Mouse (Mus musculus) midbrain, embryonic 12.5 days (tissue): Measurements from ENCODE around the gene Lrp4. TPM values are rescaled to one million over a fixed set of nuclear protein-coding genes. Genes with fewer than 3 reads are reported as not detected.

Experiments used
- ATAC-seq: fragments of 200-750 bp; cut with Nextera tagmentation; 2 replicates; pipeline ENCODE4 v1.8.0; 2017; ENCODE audit warnings: low read depth, moderate TSS enrichment, moderate library complexity; ENCODE audit not compliant: low FRiP score
- H3K27ac ChIP-seq: fragments of 300-500 bp; sonication (generic); replicated peaks from 2 replicates; pipeline ENCODE4 v1.5.1; 2016; ENCODE audit warnings: mild to moderate bottlenecking
- H3K27me3 ChIP-seq: fragments of 300-500 bp; sonication (generic); 2 replicates; pipeline ENCODE4 v1.6.1; 2016; ENCODE audit warnings: mild to moderate bottlenecking
- H3K36me3 ChIP-seq: fragments of 300-500 bp; sonication (generic); 2 replicates; pipeline ENCODE4 v1.6.1; 2016
- H3K4me1 ChIP-seq: fragments of 300-500 bp; sonication (generic); 2 replicates; pipeline ENCODE4 v1.6.1; 2016
- H3K4me2 ChIP-seq: fragments of 300-500 bp; sonication (generic); replicated peaks from 2 replicates; pipeline ENCODE4 v1.6.1; 2016; ENCODE audit warnings: mild to moderate bottlenecking, moderate library complexity
- H3K4me3 ChIP-seq: fragments of 300-500 bp; sonication (generic); 2 replicates; pipeline ENCODE4 v1.5.1; 2016; ENCODE audit warnings: mild to moderate bottlenecking
- H3K9ac ChIP-seq: fragments of 300-500 bp; sonication (generic); replicated peaks from 2 replicates; pipeline ENCODE4 v1.6.1; 2016; ENCODE audit warnings: mild to moderate bottlenecking, moderate library complexity
- H3K9me3 ChIP-seq: fragments of 300-500 bp; sonication (generic); 2 replicates; pipeline ENCODE4 v1.6.1; 2016; ENCODE audit warnings: mild to moderate bottlenecking
- WGBS: fragments of 180-500 bp; shearing (Covaris S2); methylation state at CpG from one replicate; pipeline ENCODE4 v1.1.7; 2016; 5-methylcytosine and 5-hydroxymethylcytosine counted together
- polyA plus RNA-seq: library from polyadenylated mRNA; unstranded; fragments of >200 nt; fragmentation: Nextera tagmentation; extraction: Ambion mirVana; gene quantifications from 2 replicates; pipeline ENCODE4 v1.2.1, GENCODE M21; 2016

The Lrp4 gene
- polyA plus RNA-seq, 1 experiment from 2014 or later: 8.5 TPM

DNA sequence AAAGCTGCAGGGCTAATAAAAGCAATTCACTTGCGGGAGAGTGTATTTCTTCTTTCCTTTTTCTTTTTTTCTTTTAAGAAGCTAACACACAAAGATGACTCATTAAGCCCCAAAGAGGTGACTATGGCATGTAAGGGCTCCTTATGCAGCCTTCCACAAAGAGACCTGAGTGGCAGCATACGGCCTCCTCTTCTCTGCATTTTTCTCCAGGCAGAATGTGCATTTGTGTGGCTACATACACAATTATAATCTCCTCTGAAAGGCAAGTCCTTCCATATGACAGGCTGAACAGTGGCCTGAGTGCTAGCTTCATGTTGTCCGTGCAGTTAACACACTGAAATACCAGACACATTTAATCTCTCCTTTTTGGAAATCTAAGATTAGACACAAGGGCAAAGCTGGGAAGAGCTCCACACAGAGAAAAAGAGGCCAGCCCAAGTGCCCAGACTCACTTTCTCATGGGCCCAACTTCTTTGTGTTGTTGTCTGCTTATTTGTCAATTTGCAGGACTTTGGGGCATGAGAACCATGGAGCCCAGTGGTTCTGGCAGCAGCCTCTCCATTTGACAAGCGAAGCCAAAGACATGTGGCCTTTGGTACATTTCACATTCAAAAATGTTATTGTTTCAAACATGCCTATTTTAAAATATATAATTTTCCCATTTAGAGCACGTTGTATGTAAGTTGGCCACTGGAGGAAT is 20.0 kb upstream of the Lrp4 start:
- WGBS: 66% methylated on average over 5 of the region's 5 CpGs
- peak overlapping the region; percentile 50; the same call in 1 of the 2 replicates for H3K27ac ChIP-seq
- H3K9me3 ChIP-seq: no peaks in the 10 kb centered on the region
- H3K4me3 ChIP-seq: no peak overlapping the region
- no peaks in the 10 kb centered on the region for H3K27me3 ChIP-seq
- H3K4me1 ChIP-seq: peaks cover 11% of the 10 kb centered on the region
- H3K9ac ChIP-seq: no peak overlapping the region
- no peaks in the 10 kb centered on the region for H3K36me3 ChIP-seq
- no peak overlapping the region for H3K4me2 ChIP-seq
- ATAC-seq: no peak

DNA sequence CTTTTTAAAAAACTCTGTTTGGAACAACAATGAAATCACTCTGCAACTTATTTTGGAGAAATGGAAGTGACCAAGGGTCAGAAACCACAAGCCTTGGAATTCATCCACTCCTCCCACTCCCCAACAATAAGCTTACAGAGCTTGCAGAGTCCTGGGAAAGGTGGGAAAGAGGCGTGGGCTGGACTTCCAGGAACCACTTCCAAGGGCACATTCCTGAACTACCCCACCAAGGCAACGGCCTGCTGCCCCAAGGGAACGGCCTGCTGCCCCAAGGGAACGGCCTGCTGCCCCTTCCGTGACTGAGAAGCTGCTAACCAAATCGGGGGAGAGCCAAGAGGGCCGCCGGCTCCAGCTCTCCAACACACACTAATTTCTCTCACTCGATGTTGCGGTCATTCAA is 18.0 kb upstream of the Lrp4 start:
- H3K27ac ChIP-seq: no peak overlapping the region
- no peaks in the 10 kb centered on the region for H3K36me3 ChIP-seq
- 91% methylated on average over 10 of the region's 10 CpGs for WGBS
- H3K27me3 ChIP-seq: no peaks in the 10 kb centered on the region
- H3K9me3 ChIP-seq: no peaks in the 10 kb centered on the region
- peaks cover 18% of the 10 kb centered on the region for H3K4me1 ChIP-seq
- no peak overlapping the region for H3K4me2 ChIP-seq
- H3K4me3 ChIP-seq: no peak overlapping the region
- no peak for ATAC-seq
- H3K9ac ChIP-seq: no peak overlapping the region

DNA sequence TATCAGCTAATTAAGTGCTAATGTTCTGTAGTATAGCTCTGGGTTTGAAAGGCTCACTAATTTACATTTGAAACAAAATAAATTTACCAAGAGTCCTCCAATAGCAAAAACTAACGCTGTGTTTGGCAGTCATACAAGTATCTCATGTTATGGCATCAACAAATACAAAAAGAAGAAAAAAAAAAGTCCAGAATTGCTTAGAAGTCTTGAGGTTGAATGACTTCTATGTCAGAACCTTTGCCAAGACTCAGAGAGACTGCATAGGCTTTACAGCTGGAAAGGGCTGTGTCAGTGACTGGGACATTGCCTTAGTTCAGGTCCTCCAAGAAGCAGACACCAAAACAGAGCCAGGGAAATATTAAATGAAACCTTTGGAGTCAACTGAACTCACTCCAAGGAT is 17.4 kb upstream of the Lrp4 start:
- no peak overlapping the region for H3K4me2 ChIP-seq
- peaks cover 19% of the 10 kb centered on the region for H3K4me1 ChIP-seq
- H3K4me3 ChIP-seq: no peak overlapping the region
- H3K27ac ChIP-seq: no peak overlapping the region
- no peaks in the 10 kb centered on the region for H3K9me3 ChIP-seq
- WGBS: 90% methylated on average over 1 of the region's 1 CpGs
- no peaks in the 10 kb centered on the region for H3K36me3 ChIP-seq
- no peak for ATAC-seq
- H3K9ac ChIP-seq: no peak overlapping the region
- no peaks in the 10 kb centered on the region for H3K27me3 ChIP-seq

DNA sequence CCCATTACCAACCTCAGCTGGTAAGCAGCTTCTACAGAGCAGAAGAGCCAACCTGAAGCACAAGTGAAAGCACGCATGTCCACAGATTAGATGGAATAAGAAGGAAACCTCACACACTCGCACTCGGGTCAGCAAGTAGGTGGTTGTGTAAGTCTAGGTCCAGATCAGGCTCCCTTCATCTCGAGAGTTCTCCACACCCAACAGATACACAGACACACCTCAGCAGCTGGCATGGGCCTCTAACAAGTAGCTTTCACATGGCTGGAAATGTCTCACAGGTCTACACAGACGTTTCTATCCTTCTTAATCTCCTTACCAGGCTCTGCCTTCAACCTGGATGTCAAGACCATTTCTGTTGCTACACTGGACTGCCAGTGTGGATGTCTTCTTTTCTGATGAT is 16.6 kb upstream of the Lrp4 start:
- ATAC-seq: no peak
- Histone ChIP-seq H3K4me1 (peaks cover 21% of the 10 kb centered on the region), H3K27me3 (no peaks in the 10 kb centered on the region), H3K4me2 (no peak overlapping the region), H3K9ac (no peak overlapping the region), H3K36me3 (no peaks in the 10 kb centered on the region), H3K9me3 (no peaks in the 10 kb centered on the region), H3K27ac (no peak overlapping the region), H3K4me3 (no peak overlapping the region)
- 94% methylated on average over 5 of the region's 5 CpGs for WGBS

DNA sequence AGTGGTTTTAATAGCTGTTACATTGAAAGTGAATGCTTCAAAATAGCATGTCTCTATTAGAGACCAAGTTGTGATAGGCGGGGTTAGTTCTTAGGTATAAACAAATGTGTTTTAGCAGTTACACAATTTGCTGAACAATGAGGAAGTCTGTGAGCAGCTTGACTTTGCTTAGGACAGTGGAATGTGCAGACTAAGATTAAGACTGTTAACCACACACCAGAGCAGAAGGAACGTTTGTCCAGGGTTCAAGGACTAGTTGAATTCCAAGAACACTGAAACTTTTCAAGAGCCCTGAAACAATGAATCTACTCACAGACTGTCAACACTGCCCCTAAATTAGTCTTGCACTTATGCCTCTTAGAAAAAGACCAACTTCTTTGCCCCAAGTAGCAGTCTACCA is 15.6 kb upstream of the Lrp4 start:
- WGBS: 72% methylated on average over 2 of the region's 2 CpGs
- Histone ChIP-seq H3K27ac (no peak overlapping the region), H3K27me3 (no peaks in the 10 kb centered on the region), H3K9ac (no peak overlapping the region), H3K36me3 (no peaks in the 10 kb centered on the region), H3K4me1 (peaks cover 18% of the 10 kb centered on the region), H3K4me2 (no peak overlapping the region), H3K9me3 (no peaks in the 10 kb centered on the region), H3K4me3 (no peak overlapping the region)
- ATAC-seq: no peak

DNA sequence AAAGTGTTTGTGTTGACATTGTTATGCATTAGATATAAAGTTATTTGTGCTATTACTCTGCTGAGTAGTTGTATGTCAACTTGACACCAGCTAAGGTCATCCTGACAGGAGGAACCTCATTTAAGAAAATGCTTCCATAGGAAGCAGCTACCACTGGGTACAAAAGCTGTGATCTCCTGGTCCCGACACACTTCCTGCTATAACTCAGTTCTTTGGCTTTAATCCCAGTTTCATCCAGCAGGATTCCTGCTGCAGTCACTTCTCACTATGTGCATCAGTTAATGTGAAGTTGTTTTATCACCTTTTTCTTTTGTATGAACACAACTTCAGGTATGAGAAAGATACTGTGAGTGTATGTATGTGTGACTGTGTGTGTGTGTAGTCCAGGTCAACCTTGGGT is 15.1 kb upstream of the Lrp4 start:
- H3K36me3 ChIP-seq: no peaks in the 10 kb centered on the region
- H3K27ac ChIP-seq: no peak overlapping the region
- no peaks in the 10 kb centered on the region for H3K9me3 ChIP-seq
- H3K27me3 ChIP-seq: no peaks in the 10 kb centered on the region
- H3K4me3 ChIP-seq: no peak overlapping the region
- peaks cover 13% of the 10 kb centered on the region for H3K4me1 ChIP-seq
- ATAC-seq: no peak
- no peak overlapping the region for H3K9ac ChIP-seq
- H3K4me2 ChIP-seq: no peak overlapping the region
- 91% methylated on average over 1 of the region's 1 CpGs for WGBS

DNA sequence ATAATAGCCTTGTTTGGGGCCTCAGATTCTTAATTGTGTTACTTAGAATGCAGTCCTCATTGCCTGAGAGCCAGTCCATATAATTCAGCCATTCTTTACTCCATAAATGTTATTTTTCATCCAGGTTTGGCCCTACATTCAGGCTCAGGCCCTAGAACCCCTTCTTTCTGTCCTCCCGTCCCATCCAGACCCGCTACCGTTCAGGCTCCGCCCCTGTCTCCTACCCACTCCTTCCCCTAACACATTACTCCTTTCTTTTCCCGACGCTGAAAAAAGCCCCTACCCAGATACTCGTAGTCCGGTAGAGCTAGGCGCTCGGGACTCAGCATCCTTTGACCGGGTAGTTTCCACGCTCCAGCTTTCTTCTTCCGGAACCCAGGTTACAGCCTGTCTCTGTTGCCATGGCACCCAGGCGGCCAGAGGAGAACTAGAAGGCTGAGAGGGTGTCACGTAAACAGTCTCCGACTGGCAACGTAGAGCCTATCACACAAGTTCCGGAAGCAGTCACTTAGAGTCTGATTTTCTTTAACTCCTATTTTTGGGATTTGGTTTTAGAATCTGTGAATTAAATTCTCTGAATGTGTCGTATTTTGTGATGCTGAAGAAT is 12.9 kb upstream of the Lrp4 start, which contains the start of gene 1110051M20Rik:
Gene 1110051M20Rik, minus strand, starts transcription at position 419 of the 607 bp plus-strand sequence.
- H3K4me3 ChIP-seq: peak within 1 kb of the TSS; percentile 68
- H3K4me2 ChIP-seq: peak within 1 kb of the TSS; percentile 63
- H3K9me3 ChIP-seq: no peaks in the 10 kb centered on the region
- H3K36me3 ChIP-seq: no peaks in the 10 kb centered on the region
- peak; percentile 97 for ATAC-seq
- WGBS: under 1% methylated on average over 19 of the region's 19 CpGs
- H3K9ac ChIP-seq: peak within 1 kb of the TSS; percentile 67
- H3K27me3 ChIP-seq: no peaks in the 10 kb centered on the region
- peak within 1 kb of the TSS; percentile 83 for H3K27ac ChIP-seq
- H3K4me1 ChIP-seq: peaks cover 9% of the 10 kb centered on the region

DNA sequence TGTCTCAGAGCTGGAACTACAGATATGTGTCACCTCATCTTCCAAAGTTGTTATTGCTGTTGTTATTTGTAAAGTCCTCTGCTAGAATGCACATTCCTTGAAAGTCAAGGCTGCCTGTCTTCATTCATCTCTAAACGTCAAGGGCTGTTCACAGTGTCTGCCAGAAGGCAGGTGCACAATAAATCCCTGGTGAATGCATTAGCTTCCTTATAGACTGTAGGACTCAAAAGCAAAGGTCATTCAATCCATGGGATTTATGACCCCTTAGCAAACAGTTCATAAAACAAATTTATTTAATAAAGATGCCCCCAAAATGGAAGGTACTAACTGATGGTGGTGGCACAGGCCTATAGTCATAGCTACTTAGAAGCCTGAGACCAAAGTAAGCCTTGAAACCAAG is 7.6 kb upstream of the Lrp4 start:
- peaks cover 3% of the 10 kb centered on the region; the same call in 1 of the 2 replicates for H3K4me1 ChIP-seq
- H3K9me3 ChIP-seq: no peaks in the 10 kb centered on the region
- no peaks in the 10 kb centered on the region for H3K36me3 ChIP-seq
- ATAC-seq: no peak
- 60% methylated on average over 1 of the region's 1 CpGs for WGBS
- no peak overlapping the region for H3K4me2 ChIP-seq
- no peak overlapping the region for H3K27ac ChIP-seq
- H3K27me3 ChIP-seq: 0 out of 2 replicates have a peak, but pooled peaks cover 3% of the 10 kb centered on the region
- no peak overlapping the region for H3K9ac ChIP-seq
- H3K4me3 ChIP-seq: no peak overlapping the region

DNA sequence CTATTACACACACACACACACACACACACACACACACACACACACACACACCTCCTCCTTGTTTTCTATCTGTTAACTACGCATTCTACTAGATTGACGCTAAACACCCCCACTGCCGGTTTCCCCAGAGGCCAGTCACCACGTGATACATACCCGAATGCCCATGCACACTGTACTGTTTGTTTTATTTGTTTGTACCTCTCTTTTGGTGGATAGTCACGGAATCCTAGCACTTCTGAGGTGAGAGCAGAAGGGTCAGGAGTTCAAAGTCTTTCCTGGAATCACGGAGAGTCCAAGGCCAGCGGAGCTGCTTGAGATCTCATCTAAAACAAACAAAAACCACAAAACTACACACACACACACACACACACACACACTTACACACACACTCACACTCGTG is 7.0 kb upstream of the Lrp4 start:
- H3K36me3 ChIP-seq: no peaks in the 10 kb centered on the region
- no peak overlapping the region for H3K27ac ChIP-seq
- no peak overlapping the region for H3K9ac ChIP-seq
- ATAC-seq: no peak
- H3K4me3 ChIP-seq: no peak overlapping the region
- peaks cover 2% of the 10 kb centered on the region; the same call in 1 of the 2 replicates for H3K4me1 ChIP-seq
- H3K27me3 ChIP-seq: 0 out of 2 replicates have a peak, but pooled peaks cover 5% of the 10 kb centered on the region
- no peaks in the 10 kb centered on the region for H3K9me3 ChIP-seq
- H3K4me2 ChIP-seq: no peak overlapping the region
- WGBS: 80% methylated on average over 9 of the region's 9 CpGs

DNA sequence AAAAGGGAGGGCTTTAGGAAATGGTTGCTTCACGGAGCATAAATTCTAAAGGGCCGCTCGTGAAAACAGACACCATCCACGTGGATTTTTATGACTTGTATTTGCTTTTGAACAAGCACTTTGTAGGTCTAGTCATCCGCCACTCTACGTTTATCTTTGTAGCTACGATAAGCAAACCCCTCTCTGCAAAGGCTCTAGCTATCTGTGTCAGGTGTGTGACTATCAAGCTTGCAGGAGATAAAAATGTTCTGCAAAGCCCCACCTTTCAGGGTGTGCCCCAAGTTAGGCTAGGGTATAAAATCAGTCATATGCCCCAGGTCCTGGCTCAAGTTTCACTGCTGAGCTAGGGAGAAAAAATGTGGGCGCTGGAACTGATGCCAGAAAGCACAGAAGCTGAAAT is 4.7 kb upstream of the Lrp4 start:
- H3K4me1 ChIP-seq: peaks cover 9% of the 10 kb centered on the region
- 75% methylated on average over 8 of the region's 8 CpGs for WGBS
- H3K9ac ChIP-seq: no peak overlapping the region
- H3K4me2 ChIP-seq: no peak overlapping the region
- no peak overlapping the region for H3K4me3 ChIP-seq
- H3K27me3 ChIP-seq: 0 out of 2 replicates have a peak, but pooled peaks cover 5% of the 10 kb centered on the region
- H3K36me3 ChIP-seq: no peaks in the 10 kb centered on the region
- no peaks in the 10 kb centered on the region for H3K9me3 ChIP-seq
- no peak for ATAC-seq
- no peak overlapping the region for H3K27ac ChIP-seq

DNA sequence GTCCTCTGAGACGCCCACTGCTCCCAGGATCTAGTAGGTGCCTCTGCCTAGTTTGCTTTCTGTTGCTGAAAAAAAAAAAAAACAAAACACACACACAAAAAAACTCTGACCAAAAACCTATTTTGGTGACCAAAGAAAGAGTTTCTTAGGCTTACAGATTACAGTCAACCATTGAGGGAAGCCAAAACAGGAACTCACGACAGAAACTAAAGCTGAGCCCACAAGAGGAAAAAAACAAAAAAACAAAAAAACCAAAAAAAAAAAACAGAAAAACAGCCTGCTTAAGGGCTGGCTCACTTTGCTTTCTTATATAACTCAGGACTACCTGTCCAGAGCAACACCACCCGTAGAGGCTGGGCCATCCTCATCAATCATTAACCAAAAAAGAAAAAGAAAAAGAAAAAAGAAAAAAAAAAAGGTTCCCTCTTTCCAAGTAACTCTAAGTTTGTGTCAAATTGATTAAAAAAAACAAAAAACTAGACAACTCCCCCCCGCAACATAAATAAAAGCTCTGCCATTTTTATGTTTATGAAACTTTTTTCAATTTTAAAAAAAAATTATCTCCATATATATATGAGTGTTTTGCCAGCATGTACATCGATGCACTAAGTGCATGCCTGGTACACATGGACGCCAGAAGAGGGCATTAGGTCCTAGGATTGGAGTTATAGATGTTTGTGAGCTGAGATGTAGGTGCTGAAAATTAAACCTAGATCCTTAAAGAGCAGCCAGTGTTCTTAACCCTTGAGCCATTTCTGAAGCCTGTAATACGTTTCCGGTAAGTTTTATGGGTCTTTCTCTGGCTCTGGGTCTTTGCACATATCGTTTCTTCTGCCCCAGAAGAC is 3.9 kb upstream of the Lrp4 start:
- Histone ChIP-seq H3K9me3 (no peaks in the 10 kb centered on the region), H3K27ac (no peak overlapping the region), H3K4me2 (no peak overlapping the region), H3K36me3 (no peaks in the 10 kb centered on the region), H3K9ac (no peak overlapping the region), H3K27me3 (0 out of 2 replicates have a peak, but pooled peaks cover 13% of the 10 kb centered on the region), H3K4me3 (no peak overlapping the region), H3K4me1 (peaks cover 17% of the 10 kb centered on the region)
- ATAC-seq: no peak
- WGBS: 90% methylated on average over 9 of the region's 9 CpGs

DNA sequence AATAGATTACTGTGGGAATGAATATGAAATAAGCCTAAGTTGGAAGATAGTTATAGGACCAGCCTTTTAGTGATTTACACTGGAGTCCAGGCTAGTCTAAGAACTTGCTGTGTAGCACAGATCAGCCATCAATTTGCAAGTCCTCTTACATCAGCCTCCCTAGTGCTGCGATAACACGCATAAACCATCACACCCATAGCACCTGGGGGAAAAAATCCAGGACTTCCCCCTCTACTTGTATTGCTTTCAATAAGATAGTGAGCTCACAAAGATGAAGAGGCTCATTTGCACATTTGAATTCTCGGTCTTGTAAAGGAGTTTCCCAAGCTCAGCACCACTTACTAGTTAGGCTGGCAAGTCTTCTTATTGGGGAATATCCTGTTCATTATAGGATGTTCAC is 2.9 kb upstream of the Lrp4 start:
- H3K9me3 ChIP-seq: no peaks in the 10 kb centered on the region
- ATAC-seq: no peak
- no peak overlapping the region for H3K9ac ChIP-seq
- no peak overlapping the region for H3K4me3 ChIP-seq
- H3K27me3 ChIP-seq: 0 out of 2 replicates have a peak, but pooled peaks cover 14% of the 10 kb centered on the region
- H3K36me3 ChIP-seq: no peaks in the 10 kb centered on the region
- no peak overlapping the region for H3K4me2 ChIP-seq
- H3K4me1 ChIP-seq: peaks cover 26% of the 10 kb centered on the region
- H3K27ac ChIP-seq: no peak overlapping the region
- 95% methylated on average over 3 of the region's 3 CpGs for WGBS
